Mouse (Mus musculus) layer of hippocampus, adult 2 months (tissue): ENCODE data around the gene Wnk2. TPM values are rescaled to one million over a fixed set of nuclear protein-coding genes. Genes with fewer than 3 reads are reported as not detected.

Experiments
- DNase-seq, 2 experiments: peaks; one replicate each; pipeline ENCODE4 v3.0.0; 2022; ENCODE audit warnings: low spot score in 2 of 2
- H3K27ac ChIP-seq: fragments of 200-600 bp; 2 replicates; pipeline ENCODE4 v1.8.1; 2022
- H3K4me3 ChIP-seq: fragments of 200-600 bp; 2 replicates; pipeline ENCODE4 v1.8.1; 2022; ENCODE audit warnings: mild to moderate bottlenecking
- CTCF ChIP-seq: fragments of 200-600 bp; conservative IDR thresholded peaks from 2 replicates; pipeline ENCODE4 v1.8.1; 2022; ENCODE audit warnings: antibody characterized with exemption, mild to moderate bottlenecking, moderate library complexity
- total RNA-seq, 2 experiments: library from RNA; stranded (reverse); gene quantifications; 2 replicates each; pipeline ENCODE4 v1.2.3; 2021

Gene Wnk2
- total RNA-seq, 2 experiments from 2014 or later = 99.2 to 101 TPM

DNA sequence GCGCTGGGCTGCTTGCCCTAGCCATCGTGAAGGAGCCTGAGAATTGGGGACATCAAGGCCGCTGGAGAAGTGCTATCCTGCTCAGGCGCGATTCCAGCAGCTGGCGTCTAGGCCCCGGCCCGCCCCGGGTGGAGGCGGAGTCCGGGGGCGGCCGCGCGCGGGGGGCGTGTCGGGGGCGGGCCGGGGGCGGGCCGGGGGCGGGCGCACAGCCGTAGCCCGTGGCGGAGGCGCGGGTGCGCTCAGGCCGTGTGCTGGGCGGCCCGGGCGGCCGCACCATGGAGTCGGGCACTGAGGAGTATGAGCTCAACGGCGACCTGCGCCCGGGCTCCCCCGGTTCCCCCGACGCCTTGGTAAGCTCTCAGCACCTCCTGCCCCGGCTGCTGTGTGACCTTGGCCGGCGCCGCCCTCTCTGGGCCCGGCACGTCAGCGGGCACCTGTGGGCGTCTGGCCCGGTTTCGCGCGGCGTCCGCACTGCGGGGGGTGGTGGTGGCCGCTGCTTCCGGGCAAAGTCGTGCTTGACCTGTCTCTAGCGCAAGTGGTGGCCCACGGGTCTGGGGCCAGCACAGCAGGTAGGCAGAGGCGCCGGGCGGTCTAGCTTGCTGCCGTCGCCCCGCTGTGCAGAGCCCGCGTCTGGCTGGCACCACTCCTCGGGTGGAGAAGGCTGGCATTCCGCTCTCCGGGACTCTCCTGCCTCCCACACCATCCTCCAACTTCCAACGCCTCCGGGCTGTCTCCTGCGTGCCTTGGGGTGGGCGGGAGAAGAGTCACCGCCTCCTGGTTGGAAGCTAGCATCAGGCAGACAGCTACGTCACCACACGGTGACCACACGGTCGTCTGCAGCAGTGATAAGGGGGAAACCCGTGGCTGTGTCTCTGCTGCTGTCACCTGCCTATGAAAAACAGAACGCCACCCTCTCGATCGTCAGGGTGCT is 39.7 kb upstream of the Wnk2 start, which contains the start of gene Ninj1:
TSS of gene Ninj1 (plus strand) at position 198 of the 931 bp plus-strand sequence.
- no peak for TF ChIP-seq CTCF
- peak within 1 kb of the TSS; percentile 92 for H3K27ac ChIP-seq
- peak; percentile 65 to 72 for DNase-seq
- H3K4me3 ChIP-seq = peak within 1 kb of the TSS; percentile 83

DNA sequence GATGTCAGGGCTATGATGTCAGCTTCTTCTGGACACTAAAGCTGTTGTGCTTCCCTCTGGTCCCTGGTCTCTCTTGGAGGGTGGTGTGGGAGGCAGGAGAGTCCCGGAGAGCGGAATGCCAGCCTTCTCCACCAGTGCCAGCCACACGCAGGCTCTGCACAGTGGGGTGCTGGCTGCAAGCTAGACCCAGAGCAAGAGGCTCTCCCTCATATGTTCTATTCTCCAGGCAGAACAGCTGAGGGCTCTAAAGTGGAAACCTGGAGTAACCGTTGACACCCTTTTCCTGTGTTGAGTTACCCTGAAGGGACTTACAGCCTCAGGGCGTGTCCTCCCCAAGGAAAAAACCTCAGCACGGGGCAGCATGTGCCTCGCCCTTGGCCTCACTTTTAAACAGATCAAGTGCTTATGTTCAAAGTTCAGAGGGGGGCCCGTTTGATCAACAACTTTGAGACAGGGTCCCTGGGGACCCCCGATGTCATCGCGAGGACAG is 39.0 kb upstream of the Wnk2 start:
- no peak for TF ChIP-seq CTCF
- H3K4me3 ChIP-seq = peak overlapping the region; percentile 83
- peak overlapping the region; percentile 85 for H3K27ac ChIP-seq
- no peak for DNase-seq

DNA sequence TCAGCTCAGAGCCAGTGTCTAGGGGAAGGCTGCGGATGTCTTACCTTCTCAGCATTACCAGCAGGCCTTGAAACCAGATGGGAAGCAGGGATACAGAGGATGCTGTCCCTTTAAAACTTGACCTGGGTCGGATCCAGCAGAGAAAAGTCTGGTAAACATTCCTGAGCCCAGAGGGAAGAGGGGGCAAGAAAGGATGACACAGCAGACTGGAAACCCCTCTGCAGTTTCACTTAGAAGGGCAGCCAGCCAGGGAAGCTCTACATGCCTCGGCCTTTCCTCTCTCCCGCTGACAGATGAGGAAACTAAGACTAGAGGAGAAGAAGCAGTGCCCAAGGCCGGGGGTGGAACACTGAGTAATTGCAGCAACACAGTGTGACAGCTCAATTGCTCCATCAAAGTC is 35.8 kb upstream of the Wnk2 start:
- no peak for TF ChIP-seq CTCF
- Histone ChIP-seq H3K4me3 (no peak overlapping the region), H3K27ac (no peak overlapping the region)
- DNase-seq = no peak

DNA sequence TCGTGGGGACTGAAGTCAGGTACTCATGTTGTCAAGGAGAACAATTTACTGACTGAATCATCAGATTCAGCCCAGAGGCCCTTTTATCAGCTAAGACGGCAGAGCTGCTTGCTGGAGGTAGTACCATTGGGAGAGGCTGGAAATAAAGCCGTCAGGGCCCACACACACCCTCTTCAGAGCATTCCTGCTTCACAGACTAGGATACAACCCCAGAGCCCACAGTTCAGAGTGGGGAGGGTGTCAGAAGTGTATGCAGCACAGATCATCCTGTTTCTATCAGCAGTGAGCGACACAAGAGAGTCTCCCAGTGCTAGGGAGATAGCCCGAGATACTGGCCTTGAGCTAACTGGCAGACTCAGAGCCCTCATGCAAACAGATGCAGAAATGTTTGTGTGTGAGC is 35.3 kb upstream of the Wnk2 start:
- no peak for DNase-seq
- TF ChIP-seq CTCF = no peak
- Histone ChIP-seq H3K27ac (no peak overlapping the region), H3K4me3 (no peak overlapping the region)

DNA sequence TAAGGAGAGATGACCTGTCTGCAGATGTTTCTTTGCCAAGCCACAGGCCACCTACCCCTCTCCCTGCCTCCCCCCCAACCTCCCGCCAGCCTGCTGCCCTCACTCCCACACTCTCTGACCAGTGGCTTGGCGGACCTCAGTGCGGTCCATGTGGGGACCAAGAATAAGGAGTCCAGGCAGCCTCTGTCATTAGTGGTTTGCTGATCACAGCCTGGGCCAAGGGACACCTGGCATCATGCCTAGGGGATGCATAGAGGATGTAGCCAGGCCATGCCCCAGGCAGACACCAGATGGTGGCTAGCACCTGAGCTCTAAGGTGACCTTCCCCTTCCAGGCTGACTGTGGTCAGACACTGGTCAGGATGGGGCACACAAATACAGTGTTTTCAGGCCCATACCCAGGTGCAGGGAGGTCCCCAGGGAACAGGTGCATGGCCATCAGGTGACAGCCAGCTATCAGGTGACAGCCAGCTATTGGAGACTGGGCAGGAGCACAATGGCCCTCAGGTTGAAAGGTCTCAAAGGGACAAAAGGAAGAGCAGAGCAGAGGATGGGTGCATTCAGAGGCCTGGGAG is 33.7 kb upstream of the Wnk2 start:
- no peak for DNase-seq
- Histone ChIP-seq H3K27ac (no peak overlapping the region), H3K4me3 (no peak overlapping the region)
- TF ChIP-seq CTCF = no peak

DNA sequence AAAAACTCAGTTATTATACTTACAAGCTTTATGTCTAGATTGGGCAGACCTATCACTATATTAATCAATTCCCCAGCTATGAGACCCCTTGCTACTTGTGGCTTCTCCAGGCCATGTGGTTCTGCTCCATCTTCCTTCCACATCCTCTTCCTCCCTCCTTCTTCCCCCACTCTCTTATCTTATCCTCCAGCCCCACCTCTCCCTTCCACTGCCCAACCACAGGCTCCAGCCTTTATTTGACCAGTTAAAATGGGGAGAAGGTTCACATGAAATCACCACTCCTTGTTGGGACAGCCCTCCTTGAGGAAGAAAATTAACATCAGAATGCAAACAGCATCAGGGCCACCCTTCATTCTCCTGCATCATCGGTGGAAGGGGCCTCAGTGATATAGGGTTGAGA is 32.9 kb upstream of the Wnk2 start:
- no peak overlapping the region for H3K4me3 ChIP-seq
- no peak for DNase-seq
- TF ChIP-seq CTCF = no peak
- H3K27ac ChIP-seq = no peak overlapping the region

DNA sequence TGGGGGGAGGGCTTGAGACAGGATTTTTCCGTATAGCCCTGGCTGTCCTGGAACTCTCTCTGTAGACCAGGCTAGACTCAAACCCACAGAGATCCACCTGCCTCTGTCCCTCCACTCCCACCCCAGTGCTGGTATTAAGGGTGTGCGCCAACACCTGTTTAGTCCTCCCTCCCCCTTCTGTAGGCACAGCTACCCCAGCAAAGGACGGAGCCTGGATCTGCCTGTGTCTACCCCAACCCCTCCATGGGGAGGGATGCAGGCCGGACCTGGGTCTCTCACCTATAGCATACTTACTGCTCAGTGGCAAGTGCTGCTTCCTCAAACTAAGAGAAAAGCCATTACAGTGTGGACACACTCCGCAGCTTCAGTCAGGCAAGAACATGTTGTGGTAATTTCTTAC is 32.5 kb upstream of the Wnk2 start:
- DNase-seq = no peak
- TF ChIP-seq CTCF = no peak
- Histone ChIP-seq H3K4me3 (no peak overlapping the region), H3K27ac (no peak overlapping the region)

DNA sequence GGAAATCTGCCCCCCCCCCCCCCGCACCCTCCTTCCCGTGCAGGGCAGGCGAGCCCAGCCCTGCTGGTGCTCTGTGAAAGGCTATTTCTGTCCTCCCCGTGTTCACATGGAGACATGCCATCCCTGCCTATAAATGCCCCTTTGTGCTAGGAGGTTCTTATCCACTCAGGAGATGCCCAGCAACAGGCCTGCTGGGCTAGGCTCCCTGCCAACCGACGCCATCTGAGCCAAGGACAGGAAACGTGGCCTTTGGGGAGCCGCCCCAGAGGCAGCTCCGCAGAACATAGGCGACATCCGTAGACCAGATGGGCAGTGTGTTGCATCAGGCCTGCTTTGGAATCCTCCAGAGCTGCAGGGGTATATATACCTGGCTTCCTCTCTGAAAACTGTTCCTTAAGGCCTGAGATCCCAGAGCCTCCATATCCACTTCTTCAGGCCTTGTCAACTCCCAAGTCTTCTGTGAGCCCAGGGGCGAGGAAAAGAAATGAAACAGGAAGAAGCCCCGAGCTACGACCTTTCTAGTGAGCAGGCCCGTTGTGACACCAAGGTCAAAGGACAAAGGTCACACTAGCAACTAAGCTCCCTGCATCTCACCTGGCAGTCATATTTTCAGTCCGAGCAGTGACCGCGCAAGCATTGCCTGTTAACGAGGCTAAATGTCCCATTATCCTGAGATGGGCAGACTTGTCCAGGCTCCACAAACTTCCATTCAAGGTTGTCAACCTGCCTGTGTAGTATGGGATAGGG is 31.2 kb upstream of the Wnk2 start:
- DNase-seq = peak; percentile 60 to 66
- 0 out of 2 replicates have a peak, but pooled peaks have one; percentile 13 for TF ChIP-seq CTCF
- H3K4me3 ChIP-seq = no peak overlapping the region
- H3K27ac ChIP-seq = peak overlapping the region; percentile 24; the same call in 1 of the 2 replicates

DNA sequence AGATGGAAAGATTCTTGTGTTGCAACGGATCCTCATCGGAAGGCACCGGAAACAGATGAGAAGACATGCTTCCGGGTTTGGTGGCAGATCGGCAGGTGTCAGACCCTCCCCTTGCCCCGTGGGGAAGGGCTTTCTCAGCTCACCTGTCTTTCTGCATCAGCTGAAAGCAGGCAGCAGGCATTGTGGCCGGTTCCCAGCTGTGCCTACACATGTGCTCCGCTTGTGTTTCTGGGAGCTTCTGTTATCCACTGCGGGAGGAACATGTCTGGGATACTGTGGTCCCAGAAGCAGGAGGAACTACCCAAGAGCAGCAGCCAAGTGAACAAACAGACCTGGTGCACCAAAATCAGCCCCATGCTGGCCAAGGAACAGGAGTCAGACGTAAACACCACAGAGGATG is 27.7 kb upstream of the Wnk2 start:
- no peak overlapping the region for H3K4me3 ChIP-seq
- no peak for TF ChIP-seq CTCF
- no peak overlapping the region for H3K27ac ChIP-seq
- DNase-seq = no peak

DNA sequence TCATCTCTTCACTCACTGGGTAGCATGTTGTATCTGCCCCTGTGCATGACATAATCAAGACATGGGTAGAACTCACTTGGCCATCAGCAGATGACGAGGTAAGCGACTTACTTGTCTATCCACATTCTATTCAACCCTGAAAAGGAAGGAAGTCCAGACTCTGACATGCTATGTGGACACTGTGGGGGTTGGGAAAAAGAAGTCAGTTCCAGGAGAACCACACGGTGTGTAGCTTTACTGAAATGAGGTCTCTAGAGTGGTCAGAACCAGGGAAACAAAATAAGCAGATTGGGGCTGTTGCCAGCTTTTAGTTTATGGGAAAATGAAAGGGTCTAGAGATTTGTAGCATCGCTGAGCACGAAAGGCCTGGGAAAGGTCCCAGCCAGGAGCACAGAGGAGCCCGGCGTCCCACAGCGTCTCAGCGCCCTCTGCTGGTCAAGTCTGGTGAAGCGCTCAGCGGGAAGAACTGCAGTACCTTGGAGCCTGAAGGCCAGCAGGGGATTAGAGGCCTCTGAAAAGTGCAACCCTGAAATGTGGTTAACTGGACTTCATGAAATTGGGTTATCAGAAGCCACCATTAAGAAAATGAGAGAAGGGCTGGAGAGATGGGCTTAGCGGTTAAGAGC is 25.3 kb upstream of the Wnk2 start:
- H3K27ac ChIP-seq = no peak overlapping the region

DNA sequence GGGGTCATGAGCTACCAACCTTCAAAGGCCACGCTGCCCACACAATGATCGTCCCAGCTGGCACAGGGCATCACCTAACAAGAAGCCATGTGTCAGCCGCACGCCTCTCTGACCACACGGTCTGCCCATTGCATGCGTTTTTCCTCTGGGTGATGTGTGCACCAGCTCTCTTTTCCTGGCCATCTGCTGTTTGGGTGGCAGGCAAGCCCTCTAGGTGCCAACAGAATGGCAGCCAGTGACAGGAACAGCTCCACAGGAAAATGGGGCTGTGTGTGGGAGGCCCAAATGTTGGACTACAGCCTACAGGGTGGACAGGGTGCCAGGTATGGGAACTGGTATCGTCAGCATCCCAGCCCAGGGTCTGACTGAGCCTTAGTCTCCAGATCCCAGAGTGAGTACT is 24.5 kb upstream of the Wnk2 start:
- no peak for TF ChIP-seq CTCF
- 0 out of 2 replicates have a peak overlapping the region, but pooled peaks have one; percentile 7 for H3K27ac ChIP-seq
- DNase-seq = peak; percentile 33 to 38
- H3K4me3 ChIP-seq = no peak overlapping the region

More for the DNA sequence above, 25.3 kb upstream of the Wnk2 start:
- peak; percentile 74 to 88 for DNase-seq
- peak; percentile 95 for TF ChIP-seq CTCF
- no peak overlapping the region for H3K4me3 ChIP-seq

DNA sequence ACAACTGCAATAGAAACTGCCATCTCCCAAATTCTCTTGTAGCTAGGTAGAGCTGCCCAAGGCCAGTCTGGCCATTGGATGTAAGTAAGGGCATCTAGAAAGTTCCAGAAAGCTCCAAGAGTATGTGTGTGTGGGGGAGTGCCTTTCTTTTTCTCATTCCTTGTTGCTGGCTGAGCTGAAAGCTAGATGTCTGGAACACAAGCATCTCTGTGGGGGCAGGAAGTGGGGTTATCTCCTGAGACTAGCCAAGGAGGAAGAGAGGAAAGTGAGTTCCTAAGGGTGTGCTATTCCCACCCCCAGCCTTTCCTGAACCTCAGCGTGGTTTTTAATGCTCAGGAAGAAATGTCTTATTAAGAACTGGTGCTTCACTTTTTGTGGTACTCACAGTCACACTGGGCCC is 23.9 kb upstream of the Wnk2 start:
- no peak overlapping the region for H3K4me3 ChIP-seq
- TF ChIP-seq CTCF = no peak
- H3K27ac ChIP-seq = no peak overlapping the region
- no peak for DNase-seq
